Mouse (Mus musculus): Measurements from ENCODE around the gene Fblim1.

Fblim1 gene

GRCm38 (mm10) chr4:141537706-141538407 is 68.0 kb downstream of the Fblim1 start:
- peak; percentile 38 to 68 for DNase-seq

DNA sequence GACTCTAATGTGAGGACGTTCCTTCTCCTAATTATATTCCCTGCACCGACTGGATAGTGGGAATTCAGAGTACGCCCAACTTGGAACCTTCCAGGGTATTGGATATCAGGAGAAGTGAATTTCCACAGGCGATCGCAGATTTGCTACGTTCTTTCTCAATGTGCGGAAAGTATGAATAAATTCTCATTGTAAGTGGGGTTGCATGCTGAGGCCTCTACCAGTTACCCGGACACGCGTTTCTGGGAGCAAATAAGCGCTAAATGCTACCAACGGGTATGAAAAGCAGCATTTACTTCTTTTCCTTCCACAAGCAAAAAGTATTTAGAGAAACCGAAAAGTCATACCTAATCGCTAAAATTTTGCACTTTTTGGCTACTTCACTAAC is 68.7 kb downstream of the Fblim1 start:
- no peak for DNase-seq

DNA sequence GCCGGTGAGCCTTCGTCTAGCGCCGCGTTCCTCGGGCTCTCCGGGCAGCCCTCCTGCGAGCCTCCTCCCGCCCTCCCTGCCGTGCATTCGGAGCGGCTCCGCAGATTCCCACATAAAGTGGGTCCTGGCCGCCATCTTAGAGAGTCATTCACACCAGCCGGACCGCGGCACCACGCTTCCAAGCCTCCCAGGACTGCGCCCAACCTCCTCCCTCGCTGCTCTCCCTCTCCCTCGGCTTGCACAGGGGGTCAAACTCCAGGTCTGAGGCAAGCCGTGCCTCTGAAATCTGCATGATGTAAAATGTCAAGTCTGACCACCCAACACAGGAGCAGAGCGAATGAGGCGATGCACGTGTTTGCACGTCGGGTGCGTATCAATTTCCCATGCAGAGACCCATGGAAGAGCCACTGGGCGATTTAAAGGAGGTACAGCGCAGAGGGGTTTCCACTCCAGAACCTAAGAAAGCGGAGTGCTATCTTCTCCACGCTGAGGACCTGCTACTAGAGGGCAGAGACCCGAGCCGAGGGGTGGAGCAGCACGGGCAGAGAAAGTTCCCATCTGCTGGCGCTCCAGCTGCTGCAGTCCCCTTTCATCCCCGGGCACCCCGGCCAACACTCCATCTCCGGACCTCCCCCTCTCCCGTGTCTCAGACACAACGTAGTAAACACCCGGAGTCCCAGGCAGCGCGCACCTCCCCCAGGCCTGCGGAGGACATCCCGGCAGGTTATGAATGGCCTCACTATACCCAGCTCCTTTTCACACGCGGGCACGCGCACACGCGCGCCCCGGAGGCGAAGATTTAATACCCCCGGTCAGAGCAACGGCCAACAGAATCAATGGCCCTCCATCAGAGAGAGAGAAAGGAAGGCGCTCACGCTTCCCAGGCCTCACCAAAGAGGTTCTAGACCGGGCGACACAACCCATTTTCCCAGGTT is 69.3 kb downstream of the Fblim1 start:
- peak; percentile 69 to 75 for DNase-seq

- peak; percentile 69 to 77 for DNase-seq
These were observed 70.8 kb downstream of the Fblim1 start for GRCm38 (mm10) chr4:141534947-141535680.

GRCm38 (mm10) chr4:141530979-141531378 is 74.9 kb downstream of the Fblim1 start:
- no peak for DNase-seq

GRCm38 (mm10) chr4:141528938-141529337 is 77.0 kb downstream of the Fblim1 start:
- no peak for DNase-seq

- DNase-seq, result no peak
These were observed 78.8 kb downstream of the Fblim1 start for GRCm38 (mm10) chr4:141526936-141527650.
